Mouse (Mus musculus) lung, embryonic 16.5 days (tissue): Measurements from ENCODE around the gene Mad1l1. TPM values are rescaled to one million over a fixed set of nuclear protein-coding genes. Genes with fewer than 3 reads are reported as not detected.

Experiments used
- ATAC-seq: fragments of 200-750 bp; cut with Nextera tagmentation; 2 replicates; pipeline ENCODE4 v1.8.0; 2017; ENCODE audit warnings: low read depth, mild to moderate bottlenecking, moderate library complexity
- H3K27ac ChIP-seq: fragments of 300-500 bp; sonication (generic); 2 replicates; pipeline ENCODE4 v1.5.1; 2014; ENCODE audit warnings: mild to moderate bottlenecking, control low read depth, low read length
- H3K27me3 ChIP-seq: fragments of 300-500 bp; sonication (generic); 2 replicates; pipeline ENCODE4 v1.6.1; 2014; ENCODE audit warnings: low read depth, low read length, mixed read lengths; ENCODE audit not compliant: control insufficient read depth, insufficient read depth
- H3K36me3 ChIP-seq: fragments of 300-500 bp; sonication (generic); 2 replicates; pipeline ENCODE4 v1.6.1; 2014; ENCODE audit warnings: low read length; ENCODE audit not compliant: control insufficient read depth, insufficient read depth
- H3K4me1 ChIP-seq: fragments of 300-500 bp; sonication (generic); replicated peaks from 2 replicates; pipeline ENCODE4 v1.6.1; 2014; ENCODE audit warnings: low read length, mixed read lengths; ENCODE audit not compliant: control insufficient read depth, insufficient read depth
- H3K4me2 ChIP-seq: fragments of 300-500 bp; sonication (generic); 2 replicates; pipeline ENCODE4 v1.6.1; 2014; ENCODE audit warnings: low read depth, low read length, control low read depth
- H3K4me3 ChIP-seq: fragments of 300-500 bp; sonication (generic); 2 replicates; pipeline ENCODE4 v1.5.1; 2014; ENCODE audit warnings: mild to moderate bottlenecking, low read length, control low read depth
- H3K9ac ChIP-seq: fragments of 300-500 bp; sonication (generic); 2 replicates; pipeline ENCODE4 v1.6.1; 2014; ENCODE audit warnings: low read length, control low read depth
- H3K9me3 ChIP-seq: fragments of 300-500 bp; sonication (generic); 2 replicates; pipeline ENCODE4 v1.6.1; 2016; ENCODE audit warnings: low read length; ENCODE audit not compliant: control insufficient read depth
- WGBS: fragments of 180-500 bp; shearing (Covaris S2); extraction: QIAGEN DNeasy Blood & Tissue Kit; methylation state at CpG from one replicate; pipeline ENCODE4 v1.1.7; 2014; 5-methylcytosine and 5-hydroxymethylcytosine counted together
- polyA plus RNA-seq: library from polyadenylated mRNA; unstranded; fragments of >200 nt; fragmentation: Nextera tagmentation; extraction: Ambion mirVana; gene quantifications from 2 replicates; pipeline ENCODE4 v1.2.1, GENCODE M21; 2015

Gene Mad1l1
- polyA plus RNA-seq, 1 experiment from 2014 or later: 54.1 TPM

DNA sequence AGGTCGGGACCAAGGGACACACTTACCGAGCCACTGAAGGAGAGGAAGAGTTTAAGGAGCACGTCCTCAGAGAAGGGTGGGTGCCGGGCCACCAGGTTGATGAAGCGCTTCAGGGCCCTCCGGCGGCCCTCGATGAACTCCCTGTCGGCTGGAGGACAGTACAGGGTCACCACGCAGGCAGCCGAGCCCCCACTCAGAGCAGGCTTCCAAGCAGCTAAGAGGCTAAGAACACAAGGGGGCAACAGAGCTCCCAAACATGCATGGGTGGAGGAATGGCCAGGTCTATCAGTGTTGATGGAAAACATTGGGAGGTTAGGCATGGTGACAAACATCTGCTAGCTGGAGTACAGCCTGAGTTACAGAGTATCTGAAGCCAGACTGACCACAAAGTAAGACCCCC is 34.6 kb upstream of the Mad1l1 start:
- 84% methylated on average over 11 of the region's 11 CpGs for WGBS
- no peak overlapping the region for H3K4me3 ChIP-seq
- no peaks in the 10 kb centered on the region for H3K4me1 ChIP-seq
- no peaks in the 10 kb centered on the region for H3K27me3 ChIP-seq
- H3K27ac ChIP-seq: no peak overlapping the region
- ATAC-seq: no peak; the same call in 1 of the 2 replicates
- H3K36me3 ChIP-seq: peaks cover 11% of the 10 kb centered on the region; the same call in 1 of the 2 replicates
- no peak overlapping the region for H3K4me2 ChIP-seq
- H3K9ac ChIP-seq: no peak overlapping the region
- no peaks in the 10 kb centered on the region for H3K9me3 ChIP-seq

- ATAC-seq: no peak
- WGBS: 93% methylated on average over 6 of the region's 6 CpGs
- Histone ChIP-seq H3K36me3 (peaks cover 11% of the 10 kb centered on the region; the same call in 1 of the 2 replicates), H3K9ac (no peak overlapping the region), H3K27me3 (no peaks in the 10 kb centered on the region), H3K4me3 (no peak overlapping the region), H3K27ac (no peak overlapping the region), H3K4me2 (no peak overlapping the region), H3K4me1 (no peaks in the 10 kb centered on the region), H3K9me3 (no peaks in the 10 kb centered on the region)
Measured at GRCm38 (mm10) chr5:140352352-140352751, 31.0 kb upstream of the Mad1l1 start.

DNA sequence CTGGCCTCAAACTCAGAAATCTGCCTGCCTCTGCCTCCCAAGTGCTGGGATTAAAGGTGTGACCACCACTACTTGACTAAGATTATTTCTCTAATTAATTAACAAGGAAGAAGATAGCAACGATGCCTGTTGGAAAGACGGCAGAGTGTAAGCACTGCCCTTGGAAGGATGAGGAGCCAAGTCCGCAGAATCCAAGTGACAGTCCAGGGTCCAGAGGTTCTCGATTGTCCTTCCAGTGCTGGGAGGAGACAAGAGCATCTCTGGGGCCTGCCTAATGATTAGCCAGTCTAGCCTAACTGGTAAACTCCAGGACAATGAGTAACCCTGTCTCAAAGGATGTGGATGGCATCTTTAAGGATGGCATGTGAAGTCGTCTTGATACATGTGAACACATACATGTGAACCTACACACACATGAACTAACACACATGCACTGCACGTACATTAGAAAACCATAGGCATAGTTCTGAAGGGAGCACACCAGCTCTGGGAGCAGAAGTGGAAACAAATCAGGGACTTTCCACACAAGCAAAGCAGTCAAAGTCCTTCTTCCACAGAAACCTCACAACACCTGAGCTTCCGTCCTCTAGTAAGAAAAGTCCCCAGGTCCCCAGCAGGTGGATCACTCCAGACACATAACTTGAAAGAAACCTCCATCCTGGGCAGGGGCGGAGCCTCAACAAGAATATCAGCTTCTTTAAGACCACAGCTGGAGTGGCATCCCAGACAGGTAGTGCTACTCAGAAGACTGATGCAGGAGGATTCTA is 29.6 kb upstream of the Mad1l1 start:
- Histone ChIP-seq H3K9ac (no peak overlapping the region), H3K36me3 (peaks cover 11% of the 10 kb centered on the region; the same call in 1 of the 2 replicates), H3K4me1 (no peaks in the 10 kb centered on the region), H3K4me3 (no peak overlapping the region), H3K4me2 (no peak overlapping the region), H3K27ac (no peak overlapping the region), H3K27me3 (no peaks in the 10 kb centered on the region), H3K9me3 (no peaks in the 10 kb centered on the region)
- 90% methylated on average over 8 of the region's 8 CpGs for WGBS
- no peak for ATAC-seq

DNA sequence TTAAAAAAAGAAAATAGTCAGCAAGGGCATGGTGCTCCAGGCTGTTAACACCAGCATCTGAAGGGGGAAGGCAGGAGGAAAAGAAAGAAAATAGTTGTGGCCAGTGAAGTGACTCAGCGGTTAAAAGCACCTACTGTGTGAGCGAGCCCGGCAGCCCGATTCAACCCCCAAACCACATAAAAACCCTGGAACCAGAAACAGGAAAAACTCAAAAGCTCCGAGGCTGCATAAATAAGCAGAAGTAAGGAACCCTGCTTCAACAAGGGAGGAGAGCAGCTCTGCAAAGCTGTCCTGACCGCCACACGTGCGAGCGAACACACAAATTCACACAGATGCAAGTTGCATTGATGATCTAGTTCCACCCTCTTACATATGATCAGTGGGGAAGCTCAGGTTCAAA is 28.5 kb upstream of the Mad1l1 start:
- Histone ChIP-seq H3K27me3 (no peaks in the 10 kb centered on the region), H3K4me1 (no peaks in the 10 kb centered on the region), H3K4me2 (no peak overlapping the region), H3K9ac (no peak overlapping the region), H3K9me3 (no peaks in the 10 kb centered on the region), H3K36me3 (peaks cover 11% of the 10 kb centered on the region; the same call in 1 of the 2 replicates), H3K27ac (no peak overlapping the region), H3K4me3 (no peak overlapping the region)
- 93% methylated on average over 9 of the region's 9 CpGs for WGBS
- no peak for ATAC-seq

- no peaks in the 10 kb centered on the region for H3K9me3 ChIP-seq
- H3K27me3 ChIP-seq: no peaks in the 10 kb centered on the region
- no peak overlapping the region for H3K9ac ChIP-seq
- H3K4me3 ChIP-seq: no peak overlapping the region
- no peak overlapping the region for H3K4me2 ChIP-seq
- no peak for ATAC-seq
- H3K4me1 ChIP-seq: no peaks in the 10 kb centered on the region
- 0 out of 2 replicates have a peak, but pooled peaks cover under 1% of the 10 kb centered on the region for H3K36me3 ChIP-seq
- H3K27ac ChIP-seq: no peak overlapping the region
- WGBS: 75% methylated on average over 1 of the region's 1 CpGs
Measured at GRCm38 (mm10) chr5:140346050-140346449, 24.7 kb upstream of the Mad1l1 start.

GRCm38 (mm10) chr5:140345244-140345643 is 23.9 kb upstream of the Mad1l1 start:
- H3K27ac ChIP-seq: no peak overlapping the region
- H3K4me2 ChIP-seq: no peak overlapping the region
- H3K9me3 ChIP-seq: no peaks in the 10 kb centered on the region
- no peaks in the 10 kb centered on the region; the same call in 1 of the 2 replicates for H3K36me3 ChIP-seq
- no peak overlapping the region for H3K9ac ChIP-seq
- H3K27me3 ChIP-seq: no peaks in the 10 kb centered on the region
- 83% methylated on average over 4 of the region's 4 CpGs for WGBS
- no peaks in the 10 kb centered on the region for H3K4me1 ChIP-seq
- no peak for ATAC-seq
- H3K4me3 ChIP-seq: no peak overlapping the region

GRCm38 (mm10) chr5:140342880-140343279 is 21.5 kb upstream of the Mad1l1 start:
- Histone ChIP-seq H3K4me3 (no peak overlapping the region), H3K4me1 (no peaks in the 10 kb centered on the region), H3K9ac (no peak overlapping the region), H3K27me3 (no peaks in the 10 kb centered on the region), H3K9me3 (peaks cover 3% of the 10 kb centered on the region; the same call in 1 of the 2 replicates), H3K4me2 (no peak overlapping the region), H3K27ac (no peak overlapping the region), H3K36me3 (peaks cover 8% of the 10 kb centered on the region)
- ATAC-seq: no peak
- WGBS: 77% methylated on average over 4 of the region's 4 CpGs

GRCm38 (mm10) chr5:140339836-140340235 is 18.5 kb upstream of the Mad1l1 start:
- peaks cover 8% of the 10 kb centered on the region for H3K36me3 ChIP-seq
- ATAC-seq: no peak

DNA sequence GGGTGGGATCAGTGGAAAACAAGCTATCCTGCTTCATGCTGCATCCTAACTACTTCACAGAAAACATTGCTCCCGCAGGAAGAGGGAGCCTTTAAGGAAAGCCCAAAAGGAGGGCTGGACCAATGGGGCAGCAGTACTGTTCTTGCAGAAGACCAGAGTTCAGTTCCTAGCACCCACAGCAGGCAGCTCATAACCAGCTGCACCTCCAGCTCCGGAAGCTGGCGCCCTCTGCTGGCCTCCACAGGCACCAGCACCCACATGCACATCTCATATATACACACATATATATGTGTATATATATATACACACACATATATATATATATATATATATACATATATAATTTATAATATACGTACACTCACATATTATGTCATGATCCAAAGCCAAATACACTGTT is 17.4 kb upstream of the Mad1l1 start:
- Histone ChIP-seq H3K4me2 (no peak overlapping the region), H3K4me3 (no peak overlapping the region), H3K36me3 (peaks cover 8% of the 10 kb centered on the region), H3K9me3 (peaks cover 3% of the 10 kb centered on the region; the same call in 1 of the 2 replicates), H3K4me1 (no peaks in the 10 kb centered on the region), H3K9ac (no peak overlapping the region), H3K27ac (no peak overlapping the region), H3K27me3 (no peaks in the 10 kb centered on the region)
- ATAC-seq: no peak
- WGBS: 99% methylated on average over 4 of the region's 4 CpGs

More at GRCm38 (mm10) chr5:140339836-140340235, 18.5 kb upstream of the Mad1l1 start:
- Histone ChIP-seq H3K4me1 (no peaks in the 10 kb centered on the region), H3K9ac (no peak overlapping the region), H3K27me3 (no peaks in the 10 kb centered on the region), H3K4me2 (no peak overlapping the region), H3K9me3 (peaks cover 3% of the 10 kb centered on the region; the same call in 1 of the 2 replicates), H3K4me3 (no peak overlapping the region), H3K27ac (no peak overlapping the region)
- 43% methylated on average over 3 of the region's 3 CpGs for WGBS
